Mouse (Mus musculus): ENCODE measurements around the gene Caskin2.

DNA sequence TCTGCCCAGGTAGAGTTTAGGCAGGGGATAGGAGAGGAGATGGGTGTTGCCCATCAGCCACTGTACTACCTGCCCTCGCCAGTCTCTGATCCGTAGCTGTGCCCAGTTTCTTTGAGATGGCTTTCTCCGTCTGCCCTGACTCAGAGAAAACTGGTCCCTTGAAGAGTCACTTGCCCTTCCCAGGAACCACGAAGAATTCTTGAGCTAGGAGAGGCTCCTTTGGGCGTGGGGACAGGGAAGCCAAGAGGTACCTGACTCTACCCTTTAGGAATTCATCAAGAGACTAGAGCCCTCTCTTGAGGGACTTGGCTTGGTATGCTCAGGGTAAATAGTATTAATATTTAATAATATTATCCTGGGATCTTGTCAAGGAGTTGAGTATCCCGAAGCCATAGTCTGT lies 14.2 kb upstream of the Caskin2 start:
- TF ChIP-seq POLR2A (IDR thresholded peaks at IDR 0.05; ENCODE audit: low read depth, low read length) = no peak
- TF ChIP-seq CTCF (IDR thresholded peaks at IDR 0.05; ENCODE audit: extremely low read depth, insufficient read length, insufficient replicate concordance, low read depth, low read length) = no peak

All from small intestine, adult 2 months (tissue).